Mouse (Mus musculus) kidney, adult 9 months (tissue): Measurements from ENCODE around the gene Gm39653.
"Not testable (repeated sequence)": the region's sequence is repeated elsewhere in the genome, so short reads cannot be mapped to it uniquely, and the experiment has no call there.

Experiments used
- DNase-seq: peaks from one replicate; pipeline ENCODE4 v3.0.0; 2022

Gene Gm39653

GRCm38 (mm10) chr1:63615668-63616067 is at the start of gene Gm39653:
Gene Gm39653 (plus strand): TSS chr1:63615968.
- DNase-seq, result no peak

DNA sequence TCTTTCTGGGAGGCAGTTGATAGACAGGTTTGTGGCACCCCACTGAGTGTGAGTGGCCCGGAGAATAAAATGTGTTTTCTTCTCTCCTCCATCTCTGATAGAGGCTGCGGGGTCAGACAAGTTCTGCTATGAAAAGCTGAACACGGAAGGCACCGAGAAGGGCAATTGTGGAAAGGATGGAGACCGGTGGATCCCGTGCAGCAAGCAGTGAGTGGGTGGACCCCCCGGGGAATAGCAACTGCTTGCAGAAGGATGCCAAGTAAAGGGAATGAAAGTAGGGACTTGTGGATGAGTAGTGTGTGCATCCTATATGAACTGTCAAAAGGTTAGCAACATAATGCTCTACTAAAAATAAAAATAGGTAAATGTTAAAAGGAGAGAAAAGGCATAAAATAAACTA is 49.3 kb upstream of the Gm39653 start:
- DNase-seq, result no peak

DNA sequence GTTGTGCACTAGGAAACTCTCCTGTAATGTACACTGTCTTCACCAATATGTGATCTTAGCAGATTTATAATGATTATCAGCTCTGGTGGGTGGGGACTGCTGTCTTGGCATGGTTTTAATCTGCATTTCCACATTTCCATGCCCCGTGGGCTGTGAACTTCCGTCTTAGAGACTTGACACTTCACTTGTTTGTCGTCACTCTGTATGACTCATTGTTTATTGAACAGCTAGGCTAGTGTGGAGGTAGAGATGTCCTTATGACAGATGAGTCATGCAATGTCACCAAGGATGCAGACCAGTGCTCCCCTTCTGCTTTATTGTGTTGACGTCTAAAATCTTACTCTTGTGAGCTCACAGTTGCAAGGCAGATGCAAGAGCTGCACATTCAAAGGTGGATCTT is 48.7 kb upstream of the Gm39653 start:
- DNase-seq, result no peak

GRCm38 (mm10) chr1:63572229-63572628 is 43.5 kb upstream of the Gm39653 start:
- no peak for DNase-seq

DNA sequence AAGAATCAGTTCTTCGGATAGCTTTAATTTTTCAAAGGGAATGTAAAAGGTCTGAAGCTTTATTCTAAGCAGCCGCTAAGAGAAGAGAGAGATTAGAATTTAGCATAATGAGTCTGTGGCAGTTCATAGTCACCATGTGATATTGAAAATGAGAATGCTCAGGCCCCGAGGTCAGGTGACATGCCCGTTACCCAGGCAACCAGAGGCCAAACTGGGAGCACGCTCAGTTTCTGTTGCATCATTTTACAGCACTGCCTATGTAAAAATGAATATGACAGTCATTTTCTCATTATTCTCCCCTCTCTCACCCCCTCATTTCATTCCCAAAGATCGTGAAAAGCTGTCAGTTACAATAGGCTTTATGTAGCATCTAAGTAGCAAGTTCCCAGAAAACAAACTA is 42.3 kb upstream of the Gm39653 start:
- DNase-seq, result no peak

DNA sequence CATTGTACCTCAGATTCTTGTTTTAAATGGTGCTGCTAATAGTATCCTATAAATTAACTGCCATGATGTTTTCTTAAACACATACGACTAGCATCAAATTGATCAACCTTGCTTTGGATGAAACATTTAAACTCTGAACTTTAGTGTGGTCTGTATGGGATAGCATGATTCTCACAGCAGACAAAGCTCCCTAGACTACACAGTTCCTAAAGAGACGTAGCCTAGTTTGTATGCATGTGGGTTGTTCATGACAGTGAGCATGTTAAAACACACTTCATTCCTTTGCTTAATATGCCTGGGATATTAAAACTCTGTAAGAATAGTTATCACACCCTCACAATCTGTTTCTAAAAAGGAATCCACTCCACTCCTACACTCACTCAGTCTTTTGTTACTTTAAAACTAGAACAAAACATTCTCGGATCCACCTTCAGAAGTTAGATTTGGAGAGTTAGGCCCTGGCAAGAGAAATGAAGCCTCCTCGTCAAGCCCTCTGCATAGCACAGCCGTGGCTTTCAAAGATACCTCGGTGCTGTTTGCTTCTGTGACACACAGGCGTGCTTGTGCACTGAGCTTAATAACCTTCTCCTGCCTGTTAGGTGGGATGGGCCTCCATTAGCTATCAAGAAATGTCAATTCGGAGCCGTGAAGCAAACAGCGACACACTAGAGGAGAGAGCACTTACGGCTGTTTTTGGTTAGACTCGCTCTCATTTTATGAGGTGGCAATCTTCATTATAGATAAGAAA is 41.7 kb upstream of the Gm39653 start:
- no peak for DNase-seq

GRCm38 (mm10) chr1:63576803-63577202 is 39.0 kb upstream of the Gm39653 start:
- DNase-seq, result no peak

DNA sequence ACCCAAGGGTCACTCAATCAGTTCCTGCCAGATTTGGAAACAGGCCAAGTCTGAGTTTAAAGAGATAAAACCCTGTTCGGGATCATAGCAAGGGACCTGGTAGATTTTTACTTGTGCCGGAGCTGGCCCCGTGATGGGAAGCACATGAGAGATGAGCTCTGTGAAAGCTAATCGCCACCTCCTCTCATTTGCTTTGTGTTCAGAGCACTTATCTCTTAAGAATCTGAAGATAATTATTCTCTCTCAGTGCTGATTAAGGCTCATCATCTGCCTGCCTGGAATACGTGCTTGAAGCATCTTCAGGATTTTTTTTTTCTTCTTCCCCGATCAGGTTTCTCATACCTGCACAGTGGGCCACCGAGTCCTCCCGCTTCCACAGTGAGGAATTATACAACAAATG is 36.6 kb upstream of the Gm39653 start:
- no peak for DNase-seq

- DNase-seq, result no peak
These were observed 28.9 kb upstream of the Gm39653 start for GRCm38 (mm10) chr1:63586869-63587268.

GRCm38 (mm10) chr1:63603870-63604500 is 11.8 kb upstream of the Gm39653 start:
- DNase-seq, result no peak

DNA sequence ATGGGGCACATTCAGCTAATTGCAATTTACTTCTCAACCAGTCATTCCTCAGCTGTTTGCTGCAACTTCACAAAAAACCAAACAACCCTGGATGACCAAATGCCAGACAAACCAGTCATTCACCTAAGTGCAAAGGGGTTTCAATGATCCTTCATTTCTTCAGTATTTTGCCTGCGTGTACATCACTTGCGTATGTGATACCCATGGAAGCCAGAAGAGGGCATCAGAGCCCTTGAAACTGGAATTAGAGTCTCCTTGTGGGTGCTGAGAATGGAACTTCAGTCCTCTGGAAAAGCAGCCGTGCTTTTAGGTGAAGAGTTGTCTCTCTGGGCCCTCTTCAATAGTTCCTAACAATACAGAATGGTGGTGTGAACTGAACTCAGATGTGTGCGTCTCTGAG is 6.2 kb upstream of the Gm39653 start:
- DNase-seq, result no peak

GRCm38 (mm10) chr1:63614594-63614993 is 1.2 kb upstream of the Gm39653 start:
- peak; percentile 27 for DNase-seq

DNA sequence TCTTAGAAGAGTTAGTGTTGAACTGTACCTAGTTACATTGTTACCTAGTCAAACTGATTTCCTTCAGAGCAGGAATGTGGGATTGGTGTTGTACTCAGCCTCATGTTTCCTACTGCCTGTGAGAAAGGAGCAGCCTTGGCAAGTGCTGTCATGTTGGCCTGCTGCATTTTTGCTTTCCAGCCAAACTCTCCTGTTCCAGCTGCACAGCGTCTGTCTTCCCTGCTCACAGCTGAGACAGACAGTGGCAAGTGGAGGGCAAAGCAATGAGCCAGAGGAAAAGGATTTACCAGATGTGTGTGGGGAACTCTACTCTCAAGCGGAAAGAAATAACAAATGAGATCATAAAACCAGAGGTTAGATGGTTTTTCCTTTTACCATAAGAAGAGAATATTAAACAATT is 12.4 kb downstream of the Gm39653 start:
- no peak for DNase-seq

GRCm38 (mm10) chr1:63630390-63630789 is 14.6 kb downstream of the Gm39653 start:
- not testable (repeated sequence) for DNase-seq

DNA sequence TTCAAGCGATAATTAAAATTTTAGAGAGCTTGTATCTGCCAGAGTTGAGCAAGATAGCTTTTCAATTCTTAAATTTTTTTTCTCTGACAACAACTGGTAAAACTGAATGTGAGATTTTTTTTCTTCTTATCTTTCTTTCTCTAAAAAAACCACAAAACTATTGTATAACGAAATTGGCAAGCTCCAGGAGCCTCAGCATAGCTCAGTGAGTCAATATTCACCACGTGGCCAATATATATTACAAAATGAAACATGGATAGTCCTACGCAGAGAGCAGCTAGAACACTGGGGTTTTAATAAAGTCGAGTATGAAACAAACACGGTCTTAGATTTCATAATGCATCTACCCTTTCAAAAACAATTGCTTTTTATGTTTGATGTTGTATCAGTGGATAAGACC is 24.2 kb downstream of the Gm39653 start:
- no peak for DNase-seq

GRCm38 (mm10) chr1:63658016-63658415 is 42.2 kb downstream of the Gm39653 start:
- DNase-seq, result peak; percentile 42

- DNase-seq, result peak; percentile 52
These were observed 43.8 kb downstream of the Gm39653 start for GRCm38 (mm10) chr1:63659591-63659990.

DNA sequence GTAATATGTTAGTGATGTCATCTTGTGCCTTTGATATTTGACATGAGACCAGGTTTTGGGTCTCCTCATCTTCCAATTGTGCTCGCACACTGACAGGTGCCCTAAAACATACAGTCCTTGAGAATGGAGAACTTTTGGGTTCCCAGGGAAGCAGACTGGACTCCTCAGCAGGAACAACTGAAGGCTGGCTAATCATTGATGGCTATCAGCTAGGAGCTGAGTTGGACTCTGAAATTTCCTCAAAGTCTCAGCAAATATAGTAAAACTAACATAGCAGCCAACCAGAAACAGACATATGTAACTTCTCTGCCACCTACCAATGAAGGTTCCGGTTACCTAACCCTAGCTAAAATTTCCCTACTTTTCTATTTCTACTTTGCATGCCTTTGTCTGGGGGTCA is 50.3 kb downstream of the Gm39653 start:
- peak; percentile 10 for DNase-seq

- no peak for DNase-seq
These were observed 51.6 kb downstream of the Gm39653 start for GRCm38 (mm10) chr1:63667201-63667948.

DNA sequence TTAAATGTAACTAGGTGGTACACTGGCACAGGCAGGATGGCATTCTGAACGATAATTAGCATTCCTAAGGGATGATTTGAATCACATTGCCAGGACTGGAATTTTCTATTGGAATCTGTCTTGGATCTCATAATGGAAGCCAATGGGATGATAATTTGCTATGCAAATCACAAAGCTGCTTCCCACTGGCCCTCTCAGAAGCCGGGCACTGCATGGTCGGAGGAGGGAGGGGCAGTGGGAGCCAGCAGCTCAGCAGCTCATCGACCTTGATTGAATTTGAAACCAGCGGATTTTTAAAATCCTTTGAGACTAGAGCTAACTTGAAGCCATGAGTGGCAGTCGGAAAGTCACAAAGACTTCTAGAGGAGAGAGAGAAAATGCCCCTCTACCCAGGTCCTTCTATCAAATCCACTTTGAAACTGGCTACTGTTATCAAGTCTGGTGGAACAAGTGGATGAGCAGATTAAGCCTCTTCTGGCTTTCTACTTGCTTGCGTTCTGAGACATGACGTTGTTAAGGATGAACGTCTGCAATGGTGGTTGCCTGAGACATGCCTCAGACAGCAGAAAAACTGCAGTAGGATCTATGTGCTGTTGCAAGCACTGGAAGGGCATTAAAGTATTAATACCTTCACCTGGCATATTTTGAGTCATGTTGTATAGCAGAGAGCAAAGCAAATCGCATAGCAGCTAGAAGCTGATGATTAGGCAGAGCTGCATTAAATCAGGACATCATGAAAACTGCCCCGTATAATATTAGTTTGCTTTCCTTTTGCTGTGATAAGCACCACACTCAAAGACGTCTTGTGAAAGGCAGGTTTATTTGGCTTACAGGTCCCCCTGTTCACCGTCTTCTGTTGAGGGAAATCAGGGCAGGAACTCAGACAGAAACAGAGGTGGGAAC is 52.4 kb downstream of the Gm39653 start:
- no peak for DNase-seq

DNA sequence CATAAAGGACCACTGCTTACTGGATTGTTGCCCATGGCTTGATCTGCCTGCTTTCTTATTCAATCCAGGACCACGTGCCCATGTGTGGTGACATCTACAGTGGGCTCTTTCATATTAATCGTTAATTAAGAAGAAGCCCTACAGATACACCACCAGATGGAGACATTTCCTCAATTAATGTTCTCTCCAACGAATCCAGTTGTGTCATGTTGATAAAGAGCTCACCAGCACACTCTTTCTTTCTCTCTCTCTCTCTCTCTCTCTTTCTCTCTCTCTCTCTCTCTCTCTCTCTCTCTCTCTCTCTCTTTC is 53.0 kb downstream of the Gm39653 start:
- peak; percentile 51 for DNase-seq
